Mouse (Mus musculus): ENCODE results near the gene Lztr1. TPM values are rescaled to one million over a fixed set of nuclear protein-coding genes. Genes with fewer than 3 reads are reported as not detected.
A peak's percentile ranks its signal among the peaks of the same experiment; 100 is the strongest.

Lztr1 gene
- polyA plus RNA-seq, 1 experiment = 295 TPM

DNA sequence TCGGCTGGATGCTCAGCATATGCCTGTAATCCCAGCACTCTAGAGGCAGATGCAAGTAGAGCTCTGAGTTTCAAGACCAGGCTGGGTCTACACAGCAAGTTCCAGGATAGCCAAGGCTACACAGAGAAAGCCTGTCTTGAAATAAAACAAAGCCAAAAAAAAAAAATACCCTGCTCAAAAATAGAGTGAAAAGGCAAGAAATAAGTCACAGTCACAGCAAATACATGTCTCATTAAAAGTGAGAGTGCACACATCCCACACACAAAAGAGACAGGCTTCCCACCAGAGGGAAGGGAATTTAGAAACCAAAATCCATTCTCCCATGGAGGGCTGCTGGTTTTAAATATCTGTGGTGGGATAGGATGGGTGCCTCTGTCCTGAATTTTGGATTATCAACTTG is 55.1 kb downstream of the Lztr1 start:
- Histone ChIP-seq H3K27ac (ENCODE audit: insufficient read depth, low read depth, low read length) (no peak overlapping the region), H3K27me3 (replicated peaks; ENCODE audit: control insufficient read depth, insufficient read depth, low read length) (no peaks in the 10 kb centered on the region), H3K36me3 (ENCODE audit: control insufficient read depth, insufficient read depth, low read length) (no peaks in the 10 kb centered on the region), H3K4me1 (ENCODE audit: control insufficient read depth, insufficient read depth, low read length) (peaks cover 3% of the 10 kb centered on the region; the same call in 1 of the 2 replicates), H3K4me3 (ENCODE audit: insufficient read depth, low read depth, low read length) (no peak overlapping the region)
- DNase-seq = no peak
- 39% methylated on average over 1 of the region's 1 CpGs for WGBS
- no peak for TF ChIP-seq CTCF (conservative IDR thresholded peaks at IDR 0.05; ENCODE audit: insufficient read depth, insufficient read length, low read depth, low read length)
- no peak for TF ChIP-seq POLR2A (IDR thresholded peaks at IDR 0.05; ENCODE audit: low read depth, low read length)

DNA sequence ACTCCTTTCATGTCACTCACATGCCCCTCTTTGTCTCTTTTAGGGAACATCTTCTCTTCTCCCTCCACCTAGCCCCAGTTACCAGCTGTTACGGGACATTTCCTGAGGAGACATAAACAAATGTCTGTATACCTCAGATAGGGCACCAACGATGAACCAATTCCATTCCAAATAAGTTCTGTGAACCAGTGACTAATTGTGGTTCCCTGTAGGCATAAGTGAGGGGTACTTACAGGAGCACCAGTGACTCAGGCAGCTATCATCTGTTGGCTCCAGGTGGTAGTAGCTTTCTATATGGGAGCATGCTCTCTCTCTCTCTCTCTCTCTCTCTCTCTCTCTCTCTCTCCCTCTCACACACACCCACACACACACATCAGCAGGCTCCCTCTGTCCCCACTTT is 55.7 kb downstream of the Lztr1 start:
- Histone ChIP-seq H3K27ac (ENCODE audit: insufficient read depth, low read depth, low read length) (no peak overlapping the region), H3K27me3 (replicated peaks; ENCODE audit: control insufficient read depth, insufficient read depth, low read length) (no peaks in the 10 kb centered on the region), H3K4me1 (ENCODE audit: control insufficient read depth, insufficient read depth, low read length) (peaks cover 3% of the 10 kb centered on the region; the same call in 1 of the 2 replicates), H3K4me3 (ENCODE audit: insufficient read depth, low read depth, low read length) (no peak overlapping the region), H3K36me3 (ENCODE audit: control insufficient read depth, insufficient read depth, low read length) (no peaks in the 10 kb centered on the region)
- no peak for DNase-seq
- 78% methylated on average over 2 of the region's 2 CpGs for WGBS
- TF ChIP-seq CTCF (conservative IDR thresholded peaks at IDR 0.05; ENCODE audit: insufficient read depth, insufficient read length, low read depth, low read length) (no peak), POLR2A (IDR thresholded peaks at IDR 0.05; ENCODE audit: low read depth, low read length) (no peak)

DNA sequence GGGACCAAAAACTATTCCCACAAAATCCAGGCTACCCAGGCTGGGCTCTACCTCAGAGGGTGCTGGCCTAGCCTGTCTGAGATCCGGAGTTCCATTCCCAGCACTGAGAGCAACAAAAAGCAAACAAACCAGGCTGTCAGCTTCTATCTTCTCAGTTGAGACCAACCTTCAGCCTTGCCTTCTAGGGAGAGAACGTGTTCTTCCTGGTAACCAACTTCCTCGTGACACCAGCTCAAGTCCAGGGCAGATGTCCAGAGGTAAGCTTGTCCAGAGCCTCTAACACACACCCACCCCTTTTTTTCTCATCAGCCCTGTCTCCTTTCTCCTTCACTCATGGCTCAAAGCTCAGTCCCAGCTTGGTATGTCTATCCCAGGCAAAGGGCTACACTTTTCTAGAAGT is 56.3 kb downstream of the Lztr1 start:
- no peak for TF ChIP-seq CTCF (conservative IDR thresholded peaks at IDR 0.05; ENCODE audit: insufficient read depth, insufficient read length, low read depth, low read length)
- no peak for TF ChIP-seq POLR2A (IDR thresholded peaks at IDR 0.05; ENCODE audit: low read depth, low read length)
- peak; percentile 53 for DNase-seq
- Histone ChIP-seq H3K36me3 (ENCODE audit: control insufficient read depth, insufficient read depth, low read length) (no peaks in the 10 kb centered on the region), H3K4me1 (ENCODE audit: control insufficient read depth, insufficient read depth, low read length) (peaks cover 3% of the 10 kb centered on the region; the same call in 1 of the 2 replicates), H3K27ac (ENCODE audit: insufficient read depth, low read depth, low read length) (no peak overlapping the region), H3K27me3 (replicated peaks; ENCODE audit: control insufficient read depth, insufficient read depth, low read length) (no peaks in the 10 kb centered on the region), H3K4me3 (ENCODE audit: insufficient read depth, low read depth, low read length) (no peak overlapping the region)
- 48% methylated on average over 3 of the region's 3 CpGs for WGBS

DNA sequence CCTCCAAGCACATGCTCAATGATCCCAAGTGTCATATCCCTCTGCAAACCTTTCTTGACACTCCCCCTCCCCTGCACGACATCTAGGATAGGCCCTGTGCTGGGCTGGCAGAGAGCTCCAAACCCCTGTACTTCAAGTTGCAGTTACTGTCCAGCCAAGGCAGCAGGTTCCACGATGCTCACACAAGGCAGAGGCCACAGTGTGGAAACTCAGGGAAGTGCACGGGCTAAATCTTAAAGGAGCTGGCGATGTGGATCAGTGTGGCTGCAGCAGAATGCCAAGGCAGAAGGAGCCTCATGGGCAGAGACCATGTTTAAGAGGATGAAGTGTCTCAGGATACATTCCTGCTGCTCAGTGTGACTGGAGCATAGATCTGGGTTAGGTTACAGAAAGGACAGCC is 57.7 kb downstream of the Lztr1 start:
- no peaks in the 10 kb centered on the region for H3K36me3 ChIP-seq (ENCODE audit: control insufficient read depth, insufficient read depth, low read length)
- peaks cover 3% of the 10 kb centered on the region; the same call in 1 of the 2 replicates for H3K4me1 ChIP-seq (ENCODE audit: control insufficient read depth, insufficient read depth, low read length)
- H3K4me3 ChIP-seq (ENCODE audit: insufficient read depth, low read depth, low read length) = no peak overlapping the region
- 16% methylated on average over 4 of the region's 4 CpGs for WGBS
- no peak for TF ChIP-seq POLR2A (IDR thresholded peaks at IDR 0.05; ENCODE audit: low read depth, low read length)
- TF ChIP-seq CTCF (conservative IDR thresholded peaks at IDR 0.05; ENCODE audit: insufficient read depth, insufficient read length, low read depth, low read length) = no peak; the same call in 1 of the 2 replicates
- H3K27ac ChIP-seq (ENCODE audit: insufficient read depth, low read depth, low read length) = no peak overlapping the region
- no peaks in the 10 kb centered on the region for H3K27me3 ChIP-seq (replicated peaks; ENCODE audit: control insufficient read depth, insufficient read depth, low read length)
- no peak for DNase-seq

Other genes with a start within 250 kb of the Lztr1 start
- 7.7 and 8.0 TPM in 2 replicates for gene Tmem191c, start 232.6 kb upstream of the Lztr1 start, polyA plus RNA-seq (2012; rRNA removed)
- gene Serpind1, start 177.3 kb upstream of the Lztr1 start, polyA plus RNA-seq (2012; rRNA removed) = 0.57 and 0.80 TPM in 2 replicates
- 8.9 and 11.4 TPM in 2 replicates for gene Snap29, start 102.7 kb upstream of the Lztr1 start, polyA plus RNA-seq (2012; rRNA removed)
- 105 and 124 TPM in 2 replicates for gene Pi4ka, start 102.4 kb upstream of the Lztr1 start, polyA plus RNA-seq (2012; rRNA removed)
- 34.4 and 43.3 TPM in 2 replicates for gene Crkl, start 56.7 kb upstream of the Lztr1 start, polyA plus RNA-seq (2012; rRNA removed)
- 11.7 and 14.8 TPM in 2 replicates for gene Aifm3, start 19.1 kb upstream of the Lztr1 start, polyA plus RNA-seq (2012; rRNA removed)
- 103 and 115 TPM in 2 replicates for gene Thap7, start 22.4 kb downstream of the Lztr1 start, polyA plus RNA-seq (2012; rRNA removed)
- gene Lrrc74b, start 52.6 kb downstream of the Lztr1 start, polyA plus RNA-seq (2012; rRNA removed) = 0.05 and 0.11 TPM in 2 replicates
- 0.86 and 1.1 TPM in 2 replicates for gene P2rx6, start 53.2 kb downstream of the Lztr1 start, polyA plus RNA-seq (2012; rRNA removed)
- 8.1 and 9.1 TPM in 2 replicates for gene Slc7a4, start 74.5 kb downstream of the Lztr1 start, polyA plus RNA-seq (2012; rRNA removed)
- gene Smpd4, start 110.7 kb downstream of the Lztr1 start, polyA plus RNA-seq (2012; rRNA removed) = 53.0 and 53.8 TPM in 2 replicates
- 0.42 and 1.0 TPM in 2 replicates for gene Ccdc74a, start 137.8 kb downstream of the Lztr1 start, polyA plus RNA-seq (2012; rRNA removed)
- gene Med15, start 224.2 kb downstream of the Lztr1 start, polyA plus RNA-seq (2012; rRNA removed) = 48.6 and 54.3 TPM in 2 replicates